Mouse (Mus musculus) heart, adult 18-20 months (tissue): ENCODE data around the gene Canx. TPM values are rescaled to one million over a fixed set of nuclear protein-coding genes. Genes with fewer than 3 reads are reported as not detected.
"Not testable (repeated sequence)": the region's sequence is repeated elsewhere in the genome, so short reads cannot be mapped to it uniquely, and the experiment has no call there.

Source experiments
- DNase-seq, 2 experiments: peaks; one replicate each; pipeline ENCODE4 v3.0.0; 2021 to 2022; ENCODE audit warnings: mixed read lengths in 1 of 2
- total RNA-seq, 2 experiments: library from RNA; stranded (reverse); gene quantifications; 2 replicates each; pipeline ENCODE4 v1.2.3; 2021

The Canx gene
- total RNA-seq, 2 experiments from 2014 or later, result 311 to 325 TPM

- no peak for DNase-seq
These were observed 10.7 kb upstream of the Canx start for GRCm38 (mm10) chr11:50336126-50336525.

GRCm38 (mm10) chr11:50333181-50333580 lies 7.7 kb upstream of the Canx start:
- DNase-seq, result peak in 1 of 2 experiments; percentile 42

- DNase-seq, result no peak
These were observed 3.9 kb upstream of the Canx start for GRCm38 (mm10) chr11:50329378-50329777.

GRCm38 (mm10) chr11:50328075-50328625 lies 2.7 kb upstream of the Canx start:
- no peak for DNase-seq

GRCm38 (mm10) chr11:50326302-50326966 lies 961 bp upstream of the Canx start:
- DNase-seq, result no peak

- DNase-seq, result peak in 1 of 2 experiments; percentile 17
These were observed 562 bp downstream of the Canx start for GRCm38 (mm10) chr11:50324751-50325471.

GRCm38 (mm10) chr11:50323843-50324242 lies 1.6 kb downstream of the Canx start:
- DNase-seq, result no peak

GRCm38 (mm10) chr11:50322345-50322744 lies 3.1 kb downstream of the Canx start:
- DNase-seq, result no peak

- DNase-seq, result no peak
These were observed 4.2 kb downstream of the Canx start for GRCm38 (mm10) chr11:50321239-50321638.

GRCm38 (mm10) chr11:50319343-50319742 lies 6.1 kb downstream of the Canx start:
- DNase-seq, result not testable (repeated sequence)

- DNase-seq, result no peak
These were observed 12.7 kb downstream of the Canx start for GRCm38 (mm10) chr11:50312803-50313202.

GRCm38 (mm10) chr11:50303406-50303805 lies 22.1 kb downstream of the Canx start:
- DNase-seq, result no peak

- DNase-seq, result peak; percentile 98 to 99
These were observed 33.1 kb downstream of the Canx start, which contains the start of gene Maml1 for GRCm38 (mm10) chr11:50292190-50292855. Gene Maml1 (minus strand): TSS chr11:50292311.

GRCm38 (mm10) chr11:50291321-50292165 lies 33.9 kb downstream of the Canx start:
- DNase-seq, result peak; percentile 64 to 78

- DNase-seq, result no peak
These were observed 34.8 kb downstream of the Canx start for GRCm38 (mm10) chr11:50290486-50291225.

- DNase-seq, result no peak
These were observed 39.0 kb downstream of the Canx start for GRCm38 (mm10) chr11:50286428-50286827.

- peak in 1 of 2 experiments; percentile 45 for DNase-seq
These were observed 39.8 kb downstream of the Canx start for GRCm38 (mm10) chr11:50285696-50286095.

GRCm38 (mm10) chr11:50285263-50285662 lies 40.2 kb downstream of the Canx start:
- no peak for DNase-seq

- DNase-seq, result peak in 1 of 2 experiments; percentile 4
These were observed 45.4 kb downstream of the Canx start for GRCm38 (mm10) chr11:50280053-50280452.

- no peak for DNase-seq
These were observed 46.5 kb downstream of the Canx start for GRCm38 (mm10) chr11:50279005-50279404.

- no peak for DNase-seq
These were observed 47.8 kb downstream of the Canx start for GRCm38 (mm10) chr11:50277706-50278105.
